Mouse (Mus musculus) fat pad, adult 2 months (tissue): ENCODE data around the gene Aen.

Experiments
- DNase-seq: peaks from one replicate; pipeline ENCODE4 v3.0.0-alpha.2; 2011; ENCODE audit warnings: low read depth, low spot score; ENCODE audit errors: extremely low read depth

Aen gene

GRCm38 (mm10) chr7:78927266-78927665 lies 31.6 kb downstream of the Aen start:
- DNase-seq: no peak

DNA sequence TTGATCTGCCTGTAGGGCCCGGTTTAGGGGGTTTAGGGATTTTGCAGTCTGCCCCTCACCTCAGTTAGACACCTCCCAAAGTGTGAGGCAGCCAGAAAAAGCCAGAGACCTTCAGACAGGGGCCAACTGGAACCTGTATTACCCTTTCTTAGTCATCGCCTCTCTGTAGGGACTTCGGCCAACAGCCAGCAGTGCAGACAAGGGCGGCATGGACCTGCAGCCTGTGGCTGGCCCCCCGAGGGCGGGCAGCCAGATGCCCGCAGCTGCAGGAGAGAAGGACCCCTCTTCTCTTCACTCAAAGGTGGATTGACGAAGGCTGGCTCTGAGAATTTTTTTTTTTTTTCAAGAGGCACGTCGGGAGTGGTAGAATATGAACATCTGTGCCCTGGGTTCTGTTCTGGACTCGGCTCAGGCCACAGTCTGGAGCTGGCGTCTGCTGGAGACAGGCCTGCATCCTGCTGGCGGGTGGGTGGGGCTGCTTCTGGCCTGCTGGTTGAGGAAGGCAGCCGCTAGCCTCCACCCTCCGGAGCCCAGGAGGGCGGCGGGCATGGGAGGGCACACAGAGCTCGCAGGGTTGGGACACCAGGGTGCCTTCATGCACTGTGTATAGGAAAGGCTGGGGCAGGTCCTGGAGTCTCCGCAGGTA lies 43.4 kb downstream of the Aen start:
- no peak for DNase-seq

DNA sequence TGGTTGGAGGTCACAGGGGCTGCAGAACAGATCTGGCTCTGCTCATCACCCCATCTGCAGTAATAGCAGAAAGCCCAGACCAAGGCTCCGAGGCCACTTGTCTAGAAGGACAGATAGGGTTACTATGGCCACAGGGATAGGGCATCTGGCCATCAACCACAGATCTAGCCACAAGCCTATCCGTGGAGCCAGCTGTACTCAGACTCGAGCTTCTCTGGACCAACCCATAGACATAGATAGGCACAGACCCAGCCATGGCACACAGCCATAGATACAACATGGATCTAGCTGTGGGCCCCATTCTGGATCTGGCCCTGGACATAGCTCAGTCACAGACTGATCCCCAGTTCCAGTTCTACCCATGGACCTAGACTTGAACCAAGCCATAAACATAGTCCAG lies 45.3 kb downstream of the Aen start:
- DNase-seq: no peak

GRCm38 (mm10) chr7:78942544-78942943 lies 46.9 kb downstream of the Aen start:
- DNase-seq: no peak

- no peak for DNase-seq
Measured at GRCm38 (mm10) chr7:78953886-78954572, 58.4 kb downstream of the Aen start.

DNA sequence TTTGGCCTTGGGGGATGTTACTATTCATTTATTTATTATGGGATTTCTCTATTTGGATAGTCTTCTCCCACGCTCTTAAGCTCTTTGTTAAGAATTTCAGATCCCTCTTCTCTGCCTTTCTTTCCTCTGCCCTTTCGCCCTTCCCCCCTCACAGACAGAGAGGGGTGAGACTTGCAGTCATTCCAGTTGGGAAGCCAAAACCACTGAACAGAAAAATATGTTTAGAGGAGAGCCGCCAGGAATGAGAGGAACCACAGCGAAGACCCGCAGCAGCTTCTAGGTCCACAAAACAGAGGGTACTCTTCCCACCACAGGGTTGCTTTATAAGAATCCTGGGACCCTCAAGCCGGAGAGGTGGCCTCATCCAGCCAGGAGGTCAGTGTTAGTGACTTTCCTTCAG lies 59.0 kb downstream of the Aen start:
- no peak for DNase-seq

DNA sequence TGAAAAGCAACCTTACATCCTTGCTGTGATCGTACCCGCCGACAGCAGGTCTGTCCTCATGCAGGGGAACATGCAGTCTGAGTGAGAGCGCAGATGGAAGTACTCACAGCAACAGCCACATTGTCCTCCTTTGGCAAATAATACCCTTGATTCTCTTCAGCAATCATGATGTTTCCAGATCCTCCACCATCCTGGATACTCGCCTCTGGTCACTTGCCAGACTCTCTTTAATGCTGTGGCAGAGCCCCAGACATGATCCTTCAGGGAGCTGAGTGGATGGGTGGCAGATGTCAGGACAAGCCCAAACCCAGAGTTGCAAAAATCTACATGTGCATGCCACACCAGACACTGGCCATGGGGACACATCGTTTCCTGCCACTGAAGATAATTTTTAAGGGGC lies 59.4 kb downstream of the Aen start:
- DNase-seq: no peak

DNA sequence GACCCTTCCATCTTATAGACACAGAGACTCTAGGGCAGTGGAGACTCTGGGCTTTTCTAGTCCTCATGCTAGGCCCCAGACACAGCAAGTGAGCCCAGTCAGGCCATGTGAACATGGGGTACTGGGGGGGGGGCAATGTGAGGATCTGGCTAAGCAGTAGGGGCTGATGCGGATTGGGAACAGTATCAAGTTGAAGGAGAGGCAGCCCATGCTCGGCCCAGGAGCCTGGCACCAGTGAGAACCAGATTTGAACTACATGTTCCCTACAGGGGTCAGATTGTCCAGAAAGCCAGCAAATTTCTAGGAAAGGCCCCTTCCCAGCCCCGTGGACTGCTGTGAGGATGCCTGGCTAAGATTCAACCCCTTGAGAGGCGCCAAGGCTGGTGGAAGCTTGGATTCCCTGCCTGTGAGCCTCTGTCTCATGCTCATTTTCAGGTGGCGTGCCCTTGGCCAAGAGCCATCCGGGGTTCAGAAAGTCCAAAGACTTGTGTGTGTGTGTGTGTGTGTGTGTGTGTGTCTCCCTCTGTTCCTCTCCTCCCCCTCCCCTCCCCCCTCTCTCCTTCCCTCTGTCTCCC lies 62.9 kb downstream of the Aen start:
- DNase-seq: no peak
